In genomic region chr3:87929341-87930077, GRCm38 (mm10) we compare ENCODE assay signal across 8 mouse cellular contexts. TPM values are rescaled to one million over a fixed set of nuclear protein-coding genes. Genes with fewer than 3 reads are reported as not detected.
DNase-seq lines count a peak whose midpoint lies in the region; ATAC-seq lines count a peak whose summit lies in the region.

No protein-coding gene starts in this region.

- peak overlapping the region; percentile 84 for H3K9ac ChIP-seq in kidney, embryonic 16.5 days (replicated peaks; ENCODE audit: low read length)

- no peak for DNase-seq in kidney, postnatal 10 days
- peak; percentile 21 for DNase-seq in induced T-regulatory cell, adult 2 months (ENCODE audit: low read depth)
- no peak for DNase-seq in urinary bladder, postnatal 36 days (ENCODE audit: low spot score in 2 of 2)
- DNase-seq in thymus, adult 18-20 months: no peak
- no peak for DNase-seq in frontal cortex, postnatal 10 days (ENCODE audit: low spot score in 2 of 2)

- peak overlapping the region; percentile 86 for H3K4me2 ChIP-seq in kidney, embryonic 16.5 days (replicated peaks; ENCODE audit: low read depth, low read length)

- peak; percentile 47; the same call in 1 of the 2 replicates for ATAC-seq in kidney, embryonic 16.5 days (ENCODE audit: low FRiP score, low TSS enrichment)
- peak; percentile 23; the same call in 1 of the 2 replicates for ATAC-seq in monocyte, adult 5-6 weeks (replicated peaks; ENCODE audit: insufficient number of reproducible peaks, low FRiP score, low TSS enrichment, poor library complexity, severe bottlenecking)

- no peaks in the 10 kb centered on the region for H3K9me3 ChIP-seq in kidney, embryonic 16.5 days (ENCODE audit: low read length)

- peaks cover 40% of the 10 kb centered on the region for H3K36me3 ChIP-seq in kidney, embryonic 16.5 days (ENCODE audit: insufficient read depth, low read length)

- peak overlapping the region; percentile 75 for H3K27ac ChIP-seq in kidney, embryonic 16.5 days (ENCODE audit: low read length)
- H3K27ac ChIP-seq in brown adipose tissue, adult 24 weeks (replicated peaks; ENCODE audit: low read depth, low read length): peak overlapping the region; percentile 91

- WGBS in kidney, embryonic 16.5 days: 4% methylated on average over 26 of the region's 26 CpGs

- H3K4me1 ChIP-seq in kidney, embryonic 16.5 days (ENCODE audit: insufficient read depth, low read length): peaks cover 22% of the 10 kb centered on the region
- H3K4me1 ChIP-seq in brown adipose tissue, adult 24 weeks (ENCODE audit: control insufficient read depth, insufficient read depth, insufficient read length, low read length): peaks cover 3% of the 10 kb centered on the region

- H3K27me3 ChIP-seq in kidney, embryonic 16.5 days (ENCODE audit: insufficient read depth, low read length): no peaks in the 10 kb centered on the region

- peak overlapping the region; percentile 94 for H3K4me3 ChIP-seq in kidney, embryonic 16.5 days (ENCODE audit: low read length)
- peak overlapping the region; percentile 97 for H3K4me3 ChIP-seq in brown adipose tissue, adult 24 weeks (ENCODE audit: insufficient read depth, low read depth, low read length)

RNA-seq across cellular contexts. Expression of gene Isg20l2, which starts 0.6 kb away (rescaled TPM):
- 60.2 and 68.7 TPM in 2 replicates for polyA plus RNA-seq in kidney, embryonic 16.5 days (2015; fragmentation: Nextera tagmentation; extraction: Ambion mirVana)
- polyA plus RNA-seq in brown adipose tissue, adult 24 weeks (2012; ENCODE audit: insufficient read depth, insufficient read length, missing spikeins): 6.7 and 7.9 TPM in 2 replicates
- total RNA-seq in monocyte, adult 5-6 weeks (2017): 33.3 to 49.0 TPM (median 35.4 TPM) in 3 replicates

RNA-seq across cellular contexts. Expression of gene Rrnad1, which starts 1.0 kb away (rescaled TPM):
- polyA plus RNA-seq in kidney, embryonic 16.5 days (2015; fragmentation: Nextera tagmentation; extraction: Ambion mirVana): 19.9 and 22.7 TPM in 2 replicates
- 4.5 and 6.7 TPM in 2 replicates for polyA plus RNA-seq in brown adipose tissue, adult 24 weeks (2012; ENCODE audit: insufficient read depth, insufficient read length, missing spikeins)
- total RNA-seq in monocyte, adult 5-6 weeks (2017): 12.9 to 20.5 TPM (median 16.9 TPM) in 3 replicates

RNA-seq across cellular contexts. Expression of gene Mrpl24, which starts 10.2 kb away (rescaled TPM):
- 76.1 and 80.1 TPM in 2 replicates for polyA plus RNA-seq in kidney, embryonic 16.5 days (2015; fragmentation: Nextera tagmentation; extraction: Ambion mirVana)
- 158 and 172 TPM in 2 replicates for polyA plus RNA-seq in brown adipose tissue, adult 24 weeks (2012; ENCODE audit: insufficient read depth, insufficient read length, missing spikeins)
- 149 to 161 TPM (median 154 TPM) in 3 replicates for total RNA-seq in monocyte, adult 5-6 weeks (2017)

RNA-seq across cellular contexts. Expression of gene Crabp2, which starts 19.0 kb away (rescaled TPM):
- 62.0 and 67.8 TPM in 2 replicates for polyA plus RNA-seq in kidney, embryonic 16.5 days (2015; fragmentation: Nextera tagmentation; extraction: Ambion mirVana)
- not detected in 2 replicates for polyA plus RNA-seq in brown adipose tissue, adult 24 weeks (2012; ENCODE audit: insufficient read depth, insufficient read length, missing spikeins)
- total RNA-seq in monocyte, adult 5-6 weeks (2017): not detected in 3 replicates

RNA-seq across cellular contexts. Expression of gene Hdgf, which starts 23.4 kb away (rescaled TPM):
- 83.2 and 115 TPM in 2 replicates for polyA plus RNA-seq in kidney, embryonic 16.5 days (2015; fragmentation: Nextera tagmentation; extraction: Ambion mirVana)
- polyA plus RNA-seq in brown adipose tissue, adult 24 weeks (2012; ENCODE audit: insufficient read depth, insufficient read length, missing spikeins): 178 and 215 TPM in 2 replicates
- total RNA-seq in monocyte, adult 5-6 weeks (2017): 64.5 to 128 TPM (median 77.2 TPM) in 3 replicates
